In the genomic region with DNA sequence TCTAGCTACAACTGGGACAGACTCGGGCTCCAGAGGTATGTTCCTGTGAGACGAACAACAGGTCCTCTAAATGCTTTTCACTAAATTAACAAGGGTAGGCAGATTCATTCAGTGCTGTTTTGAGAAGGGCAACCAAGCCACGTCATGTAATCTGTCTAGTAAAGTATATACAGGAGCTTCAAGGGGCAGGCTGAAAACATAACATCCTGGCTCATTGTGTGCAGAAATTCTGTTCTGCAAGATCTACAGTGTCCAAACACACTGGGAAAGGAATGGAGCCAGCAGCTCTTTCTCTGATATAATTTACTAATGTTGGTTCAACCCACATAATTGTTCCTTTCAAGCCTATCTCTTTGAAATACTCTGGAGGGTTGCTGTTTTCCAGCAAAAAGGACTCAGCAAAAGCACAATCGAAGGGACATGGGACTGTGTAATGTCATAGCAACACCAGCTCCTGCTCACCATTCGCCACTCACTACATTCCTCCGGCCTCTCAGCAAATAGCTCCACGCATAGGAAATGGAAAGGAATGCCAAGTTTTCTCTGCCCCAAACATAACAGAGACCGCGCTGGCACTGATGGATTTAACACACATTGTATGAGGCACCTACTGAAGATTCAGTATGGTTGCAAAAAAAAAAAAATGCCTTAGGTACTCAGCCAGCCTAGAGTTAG, we compare ENCODE assay signal across 13 mouse cellular contexts.
DNase-seq lines count a peak whose midpoint lies in the region; ATAC-seq and TF ChIP-seq lines count a peak whose summit lies in the region.
"Had no signal": no experiment of that assay in that cellular context is flagged by ENCODE, and none has a peak within 500 bp of the region (broad histone marks: within the 10 kb centered on the region; RNA-seq: fewer than 3 reads in every experiment).

No protein-coding gene starts in this region.

- peak; percentile 44 for ATAC-seq in intestine, embryonic 15.5 days
- ATAC-seq in intestine, embryonic 16.5 days: no peak
- ATAC-seq in forebrain, embryonic 16.5 days: peak; percentile 78
- ATAC-seq in lung, embryonic 16.5 days (ENCODE audit: low read depth): peak; percentile 89
- no peak for ATAC-seq in CD4-positive, CD25-positive, alpha-beta regulatory T cell, adult 4 months

- H3K27ac ChIP-seq in intestine, embryonic 15.5 days: 0 out of 2 replicates have a peak overlapping the region, but pooled peaks have one; percentile 6
- H3K27ac ChIP-seq in intestine, embryonic 16.5 days (ENCODE audit: low read length): no peak overlapping the region
- no peak overlapping the region for H3K27ac ChIP-seq in forebrain, embryonic 16.5 days (ENCODE audit: low read length)
- peak overlapping the region; percentile 57 for H3K27ac ChIP-seq in lung, embryonic 16.5 days (ENCODE audit: low read length)
- H3K27ac ChIP-seq in thymus, adult 2 months (ENCODE audit: control insufficient read depth, insufficient read depth, low read length): no peak overlapping the region
- H3K27ac ChIP-seq: liver, embryonic 14.5 days; neural tube, embryonic 12.5 days had no signal

- H3K4me2 ChIP-seq in intestine, embryonic 15.5 days (replicated peaks): no peak overlapping the region
- no peak overlapping the region for H3K4me2 ChIP-seq in intestine, embryonic 16.5 days (ENCODE audit: low read depth, low read length)
- H3K4me2 ChIP-seq in forebrain, embryonic 16.5 days (ENCODE audit: low read length): no peak overlapping the region
- peak overlapping the region; percentile 22 for H3K4me2 ChIP-seq in lung, embryonic 16.5 days (ENCODE audit: low read depth, low read length)
- H3K4me2 ChIP-seq: neural tube, embryonic 12.5 days had no signal

- no peaks in the 10 kb centered on the region for H3K9me3 ChIP-seq in intestine, embryonic 15.5 days
- H3K9me3 ChIP-seq in intestine, embryonic 16.5 days (ENCODE audit: control insufficient read depth, low read length): no peaks in the 10 kb centered on the region
- H3K9me3 ChIP-seq in forebrain, embryonic 16.5 days (ENCODE audit: control insufficient read depth, low read length): no peaks in the 10 kb centered on the region
- no peaks in the 10 kb centered on the region for H3K9me3 ChIP-seq in lung, embryonic 16.5 days (ENCODE audit: control insufficient read depth, low read length)
- H3K9me3 ChIP-seq: neural tube, embryonic 12.5 days had no signal

- 47% methylated on average over 9 of the region's 9 CpGs for WGBS in intestine, embryonic 15.5 days
- WGBS in intestine, embryonic 16.5 days: 50% methylated on average over 9 of the region's 9 CpGs
- WGBS in forebrain, embryonic 16.5 days: 58% methylated on average over 9 of the region's 9 CpGs
- WGBS in lung, embryonic 16.5 days: 35% methylated on average over 9 of the region's 9 CpGs
- 92% methylated on average over 9 of the region's 9 CpGs for WGBS in thymus, adult 2 months

- H3K4me1 ChIP-seq in intestine, embryonic 15.5 days (replicated peaks): no peaks in the 10 kb centered on the region
- H3K4me1 ChIP-seq in intestine, embryonic 16.5 days (ENCODE audit: control insufficient read depth, insufficient read depth, low read length): peaks cover 3% of the 10 kb centered on the region; the same call in 1 of the 2 replicates
- H3K4me1 ChIP-seq in forebrain, embryonic 16.5 days (replicated peaks; ENCODE audit: control insufficient read depth, insufficient read depth, low read length): no peaks in the 10 kb centered on the region
- peaks cover 11% of the 10 kb centered on the region for H3K4me1 ChIP-seq in lung, embryonic 16.5 days (replicated peaks; ENCODE audit: control insufficient read depth, insufficient read depth, low read length)
- H3K4me1 ChIP-seq in thymus, adult 2 months (replicated peaks; ENCODE audit: control insufficient read depth, insufficient read depth, low read length): no peaks in the 10 kb centered on the region
- H3K4me1 ChIP-seq: neural tube, embryonic 12.5 days had no signal

- no peak overlapping the region for H3K4me3 ChIP-seq in intestine, embryonic 15.5 days (replicated peaks)
- no peak overlapping the region for H3K4me3 ChIP-seq in intestine, embryonic 16.5 days (ENCODE audit: low read length)
- H3K4me3 ChIP-seq in forebrain, embryonic 16.5 days (replicated peaks; ENCODE audit: low read length): no peak overlapping the region
- H3K4me3 ChIP-seq in lung, embryonic 16.5 days (ENCODE audit: low read length): no peak overlapping the region
- no peak overlapping the region for H3K4me3 ChIP-seq in thymus, adult 2 months (ENCODE audit: control insufficient read depth, insufficient read depth, low read length)
- H3K4me3 ChIP-seq: erythroblast, embryonic 14.5 days; neural tube, embryonic 12.5 days had no signal

- no peaks in the 10 kb centered on the region for H3K36me3 ChIP-seq in intestine, embryonic 15.5 days
- H3K36me3 ChIP-seq in intestine, embryonic 16.5 days (ENCODE audit: control insufficient read depth, insufficient read depth, low read length): no peaks in the 10 kb centered on the region
- H3K36me3 ChIP-seq in forebrain, embryonic 16.5 days (ENCODE audit: control insufficient read depth, insufficient read depth): no peaks in the 10 kb centered on the region
- H3K36me3 ChIP-seq in lung, embryonic 16.5 days (ENCODE audit: control insufficient read depth, insufficient read depth, low read length): no peaks in the 10 kb centered on the region
- no peaks in the 10 kb centered on the region for H3K36me3 ChIP-seq in thymus, adult 2 months (ENCODE audit: control insufficient read depth, insufficient read depth, low read length)
- H3K36me3 ChIP-seq: neural tube, embryonic 12.5 days had no signal

- no peak overlapping the region for H3K9ac ChIP-seq in intestine, embryonic 15.5 days
- H3K9ac ChIP-seq in intestine, embryonic 16.5 days (ENCODE audit: low read depth, low read length): no peak overlapping the region
- no peak overlapping the region for H3K9ac ChIP-seq in forebrain, embryonic 16.5 days (replicated peaks; ENCODE audit: low read depth, low read length)
- no peak overlapping the region for H3K9ac ChIP-seq in lung, embryonic 16.5 days (ENCODE audit: low read length)
- H3K9ac ChIP-seq: liver, embryonic 14.5 days; neural tube, embryonic 12.5 days had no signal

- H3K27me3 ChIP-seq in intestine, embryonic 15.5 days (replicated peaks): no peaks in the 10 kb centered on the region
- H3K27me3 ChIP-seq in intestine, embryonic 16.5 days (replicated peaks; ENCODE audit: control insufficient read depth, insufficient read depth, low read length): no peaks in the 10 kb centered on the region
- no peaks in the 10 kb centered on the region for H3K27me3 ChIP-seq in forebrain, embryonic 16.5 days (replicated peaks; ENCODE audit: control insufficient read depth, insufficient read depth, low read length)
- H3K27me3 ChIP-seq in lung, embryonic 16.5 days (ENCODE audit: control insufficient read depth, insufficient read depth, low read depth, low read length): no peaks in the 10 kb centered on the region
- H3K27me3 ChIP-seq in thymus, adult 2 months (ENCODE audit: control insufficient read depth, insufficient read depth, low read length): no peaks in the 10 kb centered on the region
- H3K27me3 ChIP-seq: neural tube, embryonic 12.5 days had no signal

- TF ChIP-seq CTCF in brain, embryonic 14.5 days (IDR thresholded peaks at IDR 0.05; ENCODE audit: borderline replicate concordance, extremely low read depth, insufficient read depth, insufficient read length): no peak
- no peak for TF ChIP-seq CTCF in thymus, adult 2 months (IDR thresholded peaks at IDR 0.05; ENCODE audit: borderline replicate concordance, control insufficient read depth, extremely low read depth, insufficient read depth, low read length, poor library complexity)

- TF ChIP-seq POLR2A in brain, embryonic 14.5 days (IDR thresholded peaks at IDR 0.05; ENCODE audit: borderline replicate concordance, extremely low read depth, insufficient read depth, insufficient read length, poor library complexity, severe bottlenecking): no peak
- TF ChIP-seq POLR2A in thymus, adult 2 months (IDR thresholded peaks at IDR 0.05; ENCODE audit: control insufficient read depth, extremely low read depth, insufficient read depth, low read length, poor library complexity): no peak

- DNase-seq in brain, embryonic 14.5 days (ENCODE audit: low read depth): peak; percentile 59
- no peak for DNase-seq in cerebellum, adult 11-12 months
- no peak for DNase-seq in thymus, adult 2 months
- DNase-seq: cerebellum, adult 18-20 months; thymus, postnatal 4 days had no signal

Comparison
In these comparisons a context has a peak if more than half of its experiments do, and no peak if none do; other contexts are left out.
1. ATAC-seq: peak in intestine, embryonic 15.5 days (single experiment), forebrain, embryonic 16.5 days (single experiment) and lung, embryonic 16.5 days (single experiment); none in intestine, embryonic 16.5 days (single experiment) and CD4-positive, CD25-positive, alpha-beta regulatory T cell, adult 4 months (single experiment).
2. H3K27ac ChIP-seq: peak in intestine, embryonic 15.5 days (single experiment) and lung, embryonic 16.5 days (single experiment); none in intestine, embryonic 16.5 days (single experiment), forebrain, embryonic 16.5 days (single experiment) and thymus, adult 2 months (single experiment).